Mouse (Mus musculus): ENCODE measurements around the gene Cmip.

Gene Cmip

DNA sequence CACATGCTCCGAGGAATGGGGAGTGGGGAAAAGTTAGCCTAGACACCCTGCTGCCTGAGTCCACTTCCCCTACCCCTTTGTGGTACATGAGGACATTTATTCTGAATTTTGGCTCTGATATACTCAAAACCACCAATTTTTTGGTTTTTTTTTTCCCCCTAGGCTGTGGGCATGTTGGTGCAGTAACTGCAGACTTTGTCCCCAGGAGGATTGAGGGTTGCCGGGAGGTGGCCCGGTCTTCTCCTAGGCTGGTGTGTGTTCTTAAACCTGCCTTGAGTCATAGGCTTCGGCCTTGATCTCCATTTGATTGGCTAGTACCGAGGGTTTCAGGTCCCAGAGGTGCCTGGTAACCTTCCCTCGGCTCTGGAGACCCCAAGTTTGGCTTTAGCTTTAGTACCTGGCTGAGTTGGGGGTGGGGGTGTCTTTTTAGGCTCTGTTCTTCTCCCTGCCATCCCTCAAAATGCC is 1.7 kb downstream of the Cmip start:
- peak; percentile 44 for DNase-seq

DNA sequence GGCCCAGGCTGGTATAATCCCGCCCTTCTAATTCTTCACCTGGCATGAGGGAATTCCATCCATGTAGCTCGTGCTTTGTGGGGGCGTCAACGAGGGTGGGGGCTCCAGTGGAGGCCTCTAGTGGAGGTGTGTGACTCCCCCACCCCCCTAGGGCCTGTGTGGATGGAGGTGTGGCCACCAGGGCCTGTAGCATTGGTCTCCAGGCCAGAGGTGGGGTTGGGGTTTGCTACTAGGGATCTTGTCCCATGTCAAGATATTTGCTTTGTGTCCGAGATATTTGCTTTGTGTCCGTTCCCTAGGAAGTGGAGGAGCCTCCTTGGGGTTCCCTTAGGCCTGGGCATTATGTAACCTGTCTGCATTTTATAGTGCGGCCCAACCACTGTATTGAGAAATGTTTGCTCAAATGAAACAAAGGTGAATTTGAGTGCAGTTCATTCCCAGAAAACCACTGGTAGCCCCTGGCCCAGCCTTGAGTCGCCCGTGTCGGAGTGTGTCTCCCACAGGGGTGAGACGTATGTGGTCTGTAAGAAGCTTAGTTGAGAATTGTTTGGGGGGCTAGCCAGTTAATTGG is 2.7 kb downstream of the Cmip start:
- peak; percentile 81 for DNase-seq

DNA sequence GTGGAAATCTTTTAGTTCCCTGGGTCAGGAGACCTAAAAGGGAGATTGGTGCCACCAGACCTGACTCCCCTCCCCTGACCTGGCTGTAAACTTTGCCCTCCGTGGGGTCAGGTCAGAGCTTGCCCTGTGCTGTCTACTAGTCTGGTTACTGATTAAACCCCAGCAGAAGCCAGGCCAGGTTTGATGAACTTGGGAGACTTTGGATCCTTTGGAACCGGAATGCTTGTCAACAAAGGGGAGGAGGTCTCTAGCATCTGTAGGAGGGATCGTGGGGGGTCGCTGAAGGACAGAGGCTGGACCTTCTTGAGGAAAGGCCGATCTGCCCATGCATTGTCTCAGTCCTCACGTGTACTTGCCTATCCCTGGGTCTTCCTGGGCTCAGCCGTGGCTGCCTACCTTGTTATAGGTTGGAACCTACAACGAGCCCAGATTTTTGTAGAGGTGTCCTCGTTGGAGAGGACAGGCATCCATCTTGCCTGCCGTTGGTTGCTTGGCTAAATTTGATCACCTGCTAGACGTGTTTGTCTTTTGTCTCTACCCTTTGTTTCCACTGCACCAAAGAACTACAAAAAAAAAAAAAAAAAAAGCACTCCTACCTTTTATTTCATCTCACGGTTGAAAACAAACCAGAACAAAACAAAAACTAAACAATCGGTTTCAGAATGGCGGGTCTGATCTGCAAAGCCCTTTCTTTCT is 3.5 kb downstream of the Cmip start:
- DNase-seq: peak; percentile 95

DNA sequence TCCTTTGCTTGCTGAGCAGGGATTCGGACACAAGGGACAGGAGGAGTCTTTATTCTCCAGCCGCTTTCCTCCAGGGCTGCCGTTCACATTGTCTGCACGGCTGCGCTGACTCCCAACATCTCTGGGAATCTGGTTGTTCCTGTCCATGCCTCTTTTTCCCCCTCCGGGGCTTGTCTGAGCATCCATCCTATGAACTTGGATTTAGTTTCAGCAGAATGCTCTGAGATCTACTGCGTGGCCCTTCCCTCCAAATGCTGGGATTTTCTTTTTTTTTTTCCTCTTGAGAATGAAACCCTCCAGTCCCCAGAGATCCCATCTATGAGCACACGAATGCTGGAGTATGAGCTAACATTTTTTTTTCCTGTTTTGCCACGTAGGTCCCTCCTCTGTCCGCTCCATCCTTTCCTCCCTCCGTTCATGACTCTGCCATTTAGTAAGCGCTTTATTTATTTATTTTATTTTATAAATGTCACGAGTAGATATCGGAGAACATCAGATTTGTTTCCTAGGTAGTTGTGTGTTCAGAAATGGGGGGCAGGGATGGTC is 4.1 kb downstream of the Cmip start:
- DNase-seq: no peak

- DNase-seq: no peak
Measured at GRCm38 (mm10) chr8:117261702-117262101, 4.8 kb downstream of the Cmip start.

- DNase-seq: no peak
Measured at GRCm38 (mm10) chr8:117262685-117263084, 5.8 kb downstream of the Cmip start.

DNA sequence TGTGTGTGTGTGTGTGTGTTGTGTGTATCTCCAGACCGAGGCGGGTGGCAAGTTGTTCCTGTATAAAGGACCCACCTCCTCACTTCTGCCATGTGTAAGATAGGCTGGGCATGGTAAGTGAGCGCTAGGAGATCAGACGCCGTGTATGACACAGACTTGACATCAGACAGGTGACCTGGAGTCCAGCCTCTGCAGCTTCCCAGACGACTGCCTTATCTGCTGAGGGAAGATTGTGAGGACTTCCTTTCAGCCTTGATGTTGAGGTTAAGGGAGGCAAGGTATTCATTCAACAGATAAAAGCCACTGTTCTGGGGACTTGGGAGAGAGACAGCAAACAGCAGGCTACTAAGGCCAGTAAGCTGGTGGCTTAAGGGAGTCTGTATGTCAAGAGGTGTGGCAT is 6.6 kb downstream of the Cmip start:
- DNase-seq: no peak

DNA sequence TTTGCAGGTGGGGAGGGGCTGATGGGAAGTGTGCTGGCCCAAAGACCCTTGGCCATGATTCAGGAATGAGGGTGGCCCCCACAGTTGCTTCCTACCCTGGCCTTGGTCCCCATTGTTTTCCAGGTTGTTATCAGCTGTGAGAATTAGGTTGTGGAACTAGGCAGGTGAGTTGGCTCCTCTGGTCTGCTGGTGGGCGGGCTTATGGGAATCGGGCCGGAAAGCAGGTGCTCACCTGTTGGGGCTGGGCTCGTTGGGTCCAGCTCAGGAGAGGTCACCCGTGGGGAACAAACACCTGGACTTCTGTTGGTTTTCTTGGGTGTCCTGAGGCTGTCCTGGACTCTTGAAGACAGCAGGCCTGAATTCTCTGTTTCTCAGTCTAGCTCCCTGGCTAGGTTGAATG is 8.2 kb downstream of the Cmip start:
- no peak for DNase-seq

DNA sequence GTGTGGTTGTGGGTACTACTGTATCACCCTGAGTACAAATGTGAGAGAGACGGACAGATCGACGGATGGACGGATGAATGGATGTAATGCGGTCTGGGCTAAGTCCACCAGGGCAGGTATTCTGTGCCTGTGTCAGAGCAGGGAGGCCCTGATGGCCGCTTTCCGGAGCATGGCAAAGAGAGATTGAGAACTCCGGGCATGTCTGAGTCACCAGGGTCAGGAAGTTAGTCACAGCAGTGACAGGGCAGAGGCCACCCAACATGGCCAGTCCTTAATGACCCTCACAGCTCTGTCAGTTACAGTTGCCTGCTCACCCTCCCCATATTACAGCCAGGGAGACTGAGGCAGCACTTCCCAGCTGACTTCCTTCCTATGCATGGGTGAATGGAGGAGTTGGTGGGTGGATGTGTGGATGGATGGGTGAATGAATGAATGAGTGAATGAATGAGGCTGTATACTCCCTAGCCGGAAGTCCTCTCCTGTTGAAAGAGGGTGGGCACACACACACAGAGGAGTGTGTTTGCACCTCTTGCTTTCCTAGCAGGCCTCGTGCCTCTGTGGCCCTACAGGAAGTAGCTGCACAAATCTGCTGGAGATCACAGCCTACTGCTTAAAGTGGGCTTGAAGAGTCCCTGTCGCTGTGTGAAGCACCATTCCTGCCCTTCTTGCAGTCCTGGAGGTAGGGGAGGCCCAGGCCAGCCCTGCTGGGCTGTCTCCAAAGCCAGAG is 10.7 kb downstream of the Cmip start:
- DNase-seq: no peak

GRCm38 (mm10) chr8:117278234-117278633 is 21.4 kb downstream of the Cmip start:
- DNase-seq: no peak

DNA sequence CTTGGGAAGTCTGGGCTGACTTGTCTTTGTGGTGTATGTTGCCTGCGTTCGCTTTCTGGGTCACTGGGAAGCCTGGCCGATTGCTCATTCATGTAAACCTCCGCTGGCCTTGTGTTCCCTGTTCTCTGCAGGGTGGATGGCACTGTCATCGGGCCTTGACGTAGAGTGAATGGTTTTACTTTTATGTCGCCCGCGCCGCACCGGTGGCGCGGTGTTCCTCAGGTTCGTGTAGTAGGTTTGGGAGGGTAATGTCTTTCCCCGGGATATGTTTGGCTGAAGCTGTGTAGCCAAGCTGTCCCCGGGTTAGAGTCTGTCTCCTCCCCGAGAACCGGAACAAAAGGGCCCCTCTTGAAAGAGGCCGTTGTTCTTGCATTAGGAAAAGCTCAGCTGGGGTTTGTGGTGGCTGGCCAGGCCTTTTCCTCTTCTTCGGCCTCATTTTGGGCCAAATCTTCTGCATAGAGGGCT is 21.8 kb downstream of the Cmip start:
- no peak for DNase-seq

DNA sequence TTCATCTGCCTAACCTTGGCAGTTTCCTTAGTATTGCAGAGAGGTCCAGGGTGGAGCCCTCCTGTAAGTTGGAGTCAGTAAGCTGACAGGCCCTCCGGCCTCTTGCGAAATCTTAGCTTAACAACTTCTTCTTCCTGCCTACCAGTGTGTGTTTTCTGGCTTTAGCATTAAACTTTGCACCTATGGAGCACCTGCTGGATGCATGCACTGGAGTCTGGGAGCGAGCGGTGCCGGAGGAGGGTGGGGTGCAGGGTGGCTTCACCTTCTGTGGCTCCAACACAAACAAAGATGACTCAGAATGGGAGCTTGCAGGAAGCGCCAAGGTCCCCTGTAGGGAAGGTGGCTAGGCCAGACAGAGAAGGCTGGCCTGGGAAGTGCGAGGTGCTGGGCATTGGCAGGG is 23.6 kb downstream of the Cmip start:
- DNase-seq: peak; percentile 49

DNA sequence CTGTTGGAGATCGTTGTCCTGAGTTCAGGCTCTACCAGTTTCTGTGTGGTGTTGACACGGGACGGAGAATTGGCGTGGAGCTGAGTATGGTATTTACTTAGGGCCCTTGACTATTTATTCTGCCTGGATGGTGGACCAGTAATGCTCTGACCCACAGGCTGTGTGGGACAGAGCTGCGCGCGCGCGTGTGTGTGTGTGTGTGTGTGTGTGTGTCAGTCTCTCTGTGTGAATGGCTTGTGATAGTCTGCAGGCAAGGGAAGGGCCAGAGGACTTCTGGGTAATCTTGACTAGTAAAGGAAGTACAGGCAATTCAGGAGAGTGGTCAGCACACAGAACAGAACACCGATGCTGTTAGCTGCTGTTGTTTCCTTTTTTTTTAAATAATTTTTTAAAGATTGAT is 24.8 kb downstream of the Cmip start:
- no peak for DNase-seq

- peak; percentile 53 for DNase-seq
Measured at GRCm38 (mm10) chr8:117282141-117282950, 25.5 kb downstream of the Cmip start.

- DNase-seq: no peak
Measured at GRCm38 (mm10) chr8:117284768-117285484, 28.1 kb downstream of the Cmip start.

- DNase-seq: no peak
Measured at GRCm38 (mm10) chr8:117287966-117288365, 31.1 kb downstream of the Cmip start.

- DNase-seq: no peak
Measured at GRCm38 (mm10) chr8:117289016-117289415, 32.2 kb downstream of the Cmip start.

DNA sequence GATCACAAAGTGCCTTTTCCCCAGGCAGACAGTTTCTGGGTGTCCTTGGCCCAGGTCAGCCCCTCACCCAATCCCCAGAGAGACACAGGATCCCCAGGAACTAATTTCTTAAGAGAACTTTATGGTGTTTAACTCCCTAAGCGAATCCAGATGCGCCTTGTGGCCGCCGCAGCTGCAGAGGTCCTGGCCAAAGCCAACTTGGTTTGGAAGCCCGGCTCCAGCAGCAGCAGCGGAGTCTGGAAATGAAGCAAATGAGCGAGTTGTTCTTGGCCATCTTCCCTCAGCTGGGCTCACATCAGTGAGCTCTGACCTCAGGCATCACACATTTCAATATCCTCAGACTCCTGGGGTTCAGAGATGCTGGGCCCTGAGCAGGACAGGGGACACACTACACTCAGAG is 33.6 kb downstream of the Cmip start:
- peak; percentile 44 for DNase-seq

DNA sequence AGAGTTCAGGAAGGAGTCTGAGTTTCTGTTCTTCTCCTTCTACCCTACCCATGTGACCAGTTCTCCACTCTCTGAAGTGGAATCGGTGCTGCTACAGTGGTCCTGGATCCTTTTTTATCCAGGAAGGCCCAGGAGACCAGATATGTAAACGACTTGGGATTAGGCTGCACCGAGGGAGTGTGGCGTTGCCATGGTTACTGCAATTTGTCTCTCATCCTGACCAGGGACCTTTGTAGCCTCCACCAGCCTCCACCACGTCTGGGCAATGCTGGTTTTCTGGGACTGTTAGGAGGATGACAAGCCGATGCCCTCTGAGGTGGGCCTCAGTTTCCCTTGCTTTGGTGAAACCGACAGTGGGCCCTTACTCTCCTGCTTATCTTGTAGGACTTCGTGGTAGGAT is 35.4 kb downstream of the Cmip start:
- no peak for DNase-seq

DNA sequence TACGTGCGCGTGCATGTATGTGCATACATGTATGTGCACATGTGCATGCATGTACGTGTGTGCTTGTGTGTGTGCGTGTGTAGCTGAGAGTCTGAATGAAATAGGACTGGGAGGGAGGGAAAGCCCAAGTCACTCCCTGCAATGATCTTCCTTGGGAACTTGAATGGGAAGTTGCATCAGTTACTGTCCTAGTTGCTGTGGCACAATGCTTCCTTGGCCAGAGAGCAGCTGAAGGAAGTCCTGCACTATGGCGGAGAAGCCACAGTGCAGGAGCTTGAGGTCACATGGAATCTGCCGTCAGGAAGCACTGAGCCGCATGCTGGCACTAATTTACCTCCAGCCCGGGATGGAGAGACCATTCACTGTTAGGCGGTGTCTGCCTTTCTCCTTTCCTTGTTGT is 37.9 kb downstream of the Cmip start:
- DNase-seq: no peak

DNA sequence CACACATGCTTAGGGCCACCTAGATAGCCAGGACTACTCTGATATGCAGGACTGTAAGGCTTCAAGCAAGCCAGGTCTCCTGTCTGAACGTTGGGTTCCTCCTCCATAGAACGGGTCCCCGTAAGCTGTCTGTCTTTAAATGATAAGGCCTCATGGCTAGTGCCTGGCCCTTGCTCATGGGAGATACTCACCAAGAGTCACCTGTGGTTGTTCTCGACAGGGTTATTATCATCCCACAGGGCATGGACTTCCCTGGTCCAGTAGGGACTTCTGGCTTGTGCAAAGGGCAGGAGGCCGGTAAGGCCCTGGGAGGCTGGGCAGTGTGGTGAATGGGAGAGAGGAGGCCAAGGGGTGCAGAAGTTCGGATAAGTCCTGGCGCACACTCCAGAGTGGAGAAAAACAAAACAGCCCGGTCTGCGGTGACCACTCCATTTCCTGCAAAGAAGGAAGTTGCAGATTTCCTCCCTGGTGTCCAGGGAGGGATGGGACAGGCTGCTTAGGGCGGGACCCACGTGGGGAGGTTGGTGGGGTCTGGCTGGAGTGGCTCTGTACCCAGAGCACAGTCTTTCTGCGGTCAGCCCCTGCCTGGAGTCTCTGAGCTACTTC is 41.2 kb downstream of the Cmip start:
- peak; percentile 64 for DNase-seq

DNA sequence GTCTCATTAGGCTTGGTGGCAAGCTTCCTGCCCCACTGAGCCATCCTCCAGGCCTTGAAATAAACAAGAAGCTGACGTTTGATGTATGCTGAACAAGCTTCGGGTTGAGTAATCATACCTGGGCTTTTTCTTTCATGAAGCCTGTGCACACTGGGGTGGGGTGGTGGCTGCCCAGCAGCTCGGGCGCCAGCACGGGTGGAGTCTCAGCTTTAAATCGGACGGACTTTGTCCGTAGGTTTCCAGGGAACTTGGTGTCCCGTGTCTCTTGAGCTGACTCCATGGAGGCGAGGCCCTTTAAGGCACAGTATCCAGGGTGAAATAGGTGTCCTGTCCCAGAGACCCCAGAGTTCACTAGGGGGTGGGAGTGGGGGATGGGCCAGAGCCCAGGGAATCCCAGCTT is 42.3 kb downstream of the Cmip start:
- DNase-seq: peak; percentile 43
